Mouse (Mus musculus) spleen, adult 2 months (tissue): ENCODE measurements around the gene Carf.
"Not testable (repeated sequence)": the region's sequence is repeated elsewhere in the genome, so short reads cannot be mapped to it uniquely, and the experiment has no call there.

ENCODE experiments used
- CTCF ChIP-seq: fragments of 200-500 bp; IDR thresholded peaks from 2 replicates; pipeline ENCODE4 v1.5.1; 2011; ENCODE audit warnings: mild to moderate bottlenecking, inconsistent platforms; ENCODE audit not compliant: insufficient read depth, insufficient read length, insufficient replicate concordance; ENCODE audit errors: extremely low read depth
- POLR2A ChIP-seq: fragments of 200-500 bp; IDR thresholded peaks from 2 replicates; pipeline ENCODE4 v1.6.1; 2011; ENCODE audit warnings: low read depth, low read length, inconsistent platforms

DNA sequence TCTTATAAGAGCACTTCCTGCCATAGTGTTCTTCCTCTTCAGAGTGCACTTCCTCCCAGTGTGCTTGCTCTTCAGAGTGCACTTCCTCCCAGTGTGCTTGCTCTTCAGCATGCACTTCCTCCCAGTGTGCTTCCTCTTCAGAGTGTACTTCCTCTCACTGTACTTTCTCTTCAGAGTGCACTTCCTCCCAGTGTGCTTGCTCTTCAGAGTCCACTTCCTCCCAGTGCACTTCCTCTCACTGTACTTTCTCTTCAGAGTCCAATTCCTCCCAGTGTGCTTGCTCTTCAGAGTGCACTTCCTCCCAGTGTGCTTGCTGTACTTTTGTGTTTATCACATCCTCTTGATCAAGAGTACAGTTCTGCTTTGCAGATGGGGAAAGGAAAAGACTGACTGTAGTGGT, 27.3 kb upstream of the Carf start:
- TF ChIP-seq POLR2A, CTCF: not testable (repeated sequence)
